Mouse (Mus musculus): Measurements from ENCODE around the gene Lrrc75b. TPM values are rescaled to one million over a fixed set of nuclear protein-coding genes. Genes with fewer than 3 reads are reported as not detected.
"Not testable (repeated sequence)": the region's sequence is repeated elsewhere in the genome, so short reads cannot be mapped to it uniquely, and the experiment has no call there.

The Lrrc75b gene
- polyA plus RNA-seq, 1 experiment, result 8.7 TPM

GRCm38 (mm10) chr10:75568441-75568840, 8.3 kb upstream of the Lrrc75b start:
- no peak for DNase-seq (ENCODE audit: extremely low spot score in 1 of 2, low spot score in 1 of 2)

GRCm38 (mm10) chr10:75568029-75568428, 7.9 kb upstream of the Lrrc75b start:
- no peak for DNase-seq (ENCODE audit: extremely low spot score in 1 of 2, low spot score in 1 of 2)

DNA sequence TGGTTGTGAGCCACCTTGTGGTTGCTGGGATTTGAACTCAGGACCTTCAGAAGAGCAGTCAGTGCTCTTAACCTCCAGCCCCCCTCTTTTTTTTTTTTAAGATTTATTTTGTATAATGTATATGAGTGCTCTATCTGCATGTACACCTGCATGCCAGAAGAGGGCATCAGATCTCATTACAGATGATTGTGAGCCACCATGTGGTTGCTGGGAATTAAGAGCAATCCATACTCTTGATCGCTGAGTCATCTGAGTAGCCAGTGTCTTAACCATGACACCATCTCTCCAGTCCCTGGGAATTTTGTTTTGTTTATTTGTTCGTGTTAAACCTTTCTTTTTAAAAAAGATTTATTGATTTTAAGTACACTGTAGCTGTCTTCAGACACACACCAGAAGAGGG, 6.6 kb upstream of the Lrrc75b start:
- not testable (repeated sequence) for DNase-seq (ENCODE audit: extremely low spot score in 1 of 2, low spot score in 1 of 2)

- no peak for DNase-seq (ENCODE audit: extremely low spot score in 1 of 2, low spot score in 1 of 2)
These were observed 6.2 kb upstream of the Lrrc75b start for GRCm38 (mm10) chr10:75566321-75566720.

- no peak for DNase-seq (ENCODE audit: extremely low spot score in 1 of 2, low spot score in 1 of 2)
These were observed 5.8 kb upstream of the Lrrc75b start for GRCm38 (mm10) chr10:75565906-75566305.

GRCm38 (mm10) chr10:75565436-75565835, 5.3 kb upstream of the Lrrc75b start:
- DNase-seq (ENCODE audit: extremely low spot score in 1 of 2, low spot score in 1 of 2), result no peak

- no peak for DNase-seq (ENCODE audit: extremely low spot score in 1 of 2, low spot score in 1 of 2)
These were observed 4.6 kb upstream of the Lrrc75b start for GRCm38 (mm10) chr10:75564687-75565265.

DNA sequence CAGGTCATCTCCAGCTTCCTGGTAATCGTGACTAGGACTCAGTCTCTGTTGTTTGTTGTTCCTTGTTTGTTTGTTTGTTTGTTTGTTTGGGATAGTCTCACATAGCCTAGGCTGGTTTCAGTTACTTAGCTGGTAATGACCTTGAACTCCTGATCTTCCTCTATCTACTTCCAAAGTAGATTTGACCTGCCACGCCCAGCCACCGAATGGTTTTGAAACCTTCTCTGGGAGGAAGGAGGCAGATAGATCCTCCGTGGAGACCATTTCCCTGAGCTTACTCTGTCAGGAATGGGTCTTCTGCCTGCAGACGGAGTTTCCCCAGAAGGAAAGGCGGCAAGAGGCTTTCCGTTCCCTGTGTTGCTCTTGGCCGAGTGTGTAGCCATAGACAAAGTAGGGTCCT, 2.5 kb upstream of the Lrrc75b start:
- no peak for DNase-seq (ENCODE audit: extremely low spot score in 1 of 2, low spot score in 1 of 2)

DNA sequence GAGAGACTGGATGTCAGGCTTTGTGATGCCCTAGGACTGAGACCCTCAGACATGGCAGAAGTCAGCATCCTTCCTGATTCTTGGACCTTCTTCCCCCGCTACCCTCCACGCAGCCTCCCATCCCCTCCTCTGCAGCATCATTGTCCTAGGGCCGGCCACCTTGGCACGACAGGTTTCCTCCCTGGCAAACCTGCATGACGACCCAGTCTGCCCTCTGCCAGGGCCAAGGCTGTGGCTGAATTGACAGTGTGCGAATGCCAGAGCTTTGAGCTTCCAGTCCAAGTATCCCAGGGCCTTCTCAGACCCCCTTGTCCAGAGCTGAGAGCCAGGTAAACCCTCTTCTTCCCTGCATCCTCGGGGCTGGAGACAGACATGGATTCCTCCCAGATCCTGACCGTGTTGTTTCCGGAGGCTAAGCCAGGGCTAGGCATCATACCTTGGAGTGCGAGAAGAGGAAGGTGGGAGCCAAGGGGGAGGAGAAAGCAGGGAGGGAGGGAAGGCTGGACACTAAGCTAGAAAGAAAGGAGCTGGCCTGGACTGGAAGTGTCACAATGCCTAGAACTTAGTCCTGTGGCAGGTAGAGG, 1.0 kb upstream of the Lrrc75b start, which contains the start of gene Ggt1:
TSS of gene Ggt1 (plus strand) at position 534 of the 584 bp plus-strand sequence.
- no peak for DNase-seq (ENCODE audit: extremely low spot score in 1 of 2, low spot score in 1 of 2)

GRCm38 (mm10) chr10:75560549-75560899, 394 bp upstream of the Lrrc75b start:
- no peak for DNase-seq (ENCODE audit: extremely low spot score in 1 of 2, low spot score in 1 of 2)

DNA sequence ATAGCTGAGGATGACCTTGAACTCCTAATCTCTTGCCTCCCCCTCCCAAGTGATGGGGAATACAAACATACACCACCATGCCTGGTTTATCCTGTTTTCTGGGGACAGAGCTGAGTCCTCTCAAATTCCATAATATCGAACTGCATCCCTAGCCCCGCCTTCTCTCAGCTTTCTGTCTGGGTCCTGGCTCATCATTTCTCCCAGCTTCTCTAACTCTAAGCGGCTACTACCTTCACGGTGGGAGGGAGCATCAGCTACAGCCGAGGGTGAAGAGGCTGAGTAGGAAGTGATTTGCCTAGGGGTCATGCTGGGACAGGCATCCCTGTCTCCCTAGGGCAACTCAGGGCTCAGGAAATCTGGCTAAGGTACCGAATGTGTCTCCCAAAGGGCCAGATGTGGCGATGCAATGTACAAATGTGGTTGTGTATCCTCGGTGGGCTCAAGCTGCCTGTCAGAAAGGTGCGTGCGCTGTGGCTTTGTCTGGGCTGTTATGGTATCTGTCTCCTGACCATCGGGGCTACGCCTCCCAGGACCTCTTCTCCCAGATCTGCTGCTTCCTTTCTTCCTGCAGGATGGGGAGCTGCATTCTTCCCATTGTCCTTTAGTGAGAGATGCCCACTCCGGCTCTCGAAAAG, 972 bp downstream of the Lrrc75b start:
- no peak for DNase-seq (ENCODE audit: extremely low spot score in 1 of 2, low spot score in 1 of 2)

GRCm38 (mm10) chr10:75558515-75558914, 1.6 kb downstream of the Lrrc75b start:
- no peak for DNase-seq (ENCODE audit: extremely low spot score in 1 of 2, low spot score in 1 of 2)

DNA sequence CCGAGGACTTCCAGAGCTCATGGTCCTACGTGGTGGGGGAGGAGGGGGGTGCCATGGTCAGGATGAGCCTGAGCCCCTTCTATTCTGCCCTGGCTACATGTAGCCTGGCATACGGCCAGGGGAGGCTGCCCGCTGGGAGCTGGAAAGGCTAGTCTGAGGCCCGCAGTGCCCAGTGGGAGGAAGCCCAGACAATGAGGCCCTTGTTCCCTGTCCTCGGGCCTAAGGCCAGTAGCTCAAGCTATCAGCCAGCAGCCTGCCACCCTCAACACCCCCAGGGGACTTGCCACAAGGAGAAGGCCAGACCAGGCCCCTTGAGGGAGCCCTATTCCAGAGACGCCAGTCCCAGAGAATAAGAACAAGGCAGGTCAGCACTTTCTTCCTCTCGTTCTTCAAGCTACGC, 4.1 kb downstream of the Lrrc75b start:
- peak; percentile 75 to 77 for DNase-seq (ENCODE audit: extremely low spot score in 1 of 2, low spot score in 1 of 2)

- no peak for DNase-seq (ENCODE audit: extremely low spot score in 1 of 2, low spot score in 1 of 2)
These were observed 4.6 kb downstream of the Lrrc75b start for GRCm38 (mm10) chr10:75555557-75555956.

DNA sequence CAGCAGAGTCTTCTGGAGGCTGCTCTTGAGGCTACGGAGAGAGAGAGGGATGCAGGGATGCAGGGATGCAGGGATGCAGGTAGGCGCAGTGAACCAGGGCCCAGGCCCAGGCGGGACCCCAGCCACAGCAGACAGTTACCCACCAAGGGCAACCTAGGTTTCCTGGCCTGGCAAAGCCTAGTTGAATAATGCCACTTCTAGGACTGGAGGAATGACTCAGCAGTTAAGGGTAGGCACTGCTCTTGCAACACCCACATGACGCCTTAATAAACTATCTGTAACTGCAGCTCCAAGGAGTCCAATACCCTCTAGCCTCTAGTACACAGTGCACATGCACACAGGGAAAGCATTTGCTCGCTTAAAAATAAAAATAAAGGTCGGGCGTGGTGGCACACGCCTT, 6.0 kb downstream of the Lrrc75b start:
- DNase-seq (ENCODE audit: extremely low spot score in 1 of 2, low spot score in 1 of 2), result no peak

DNA sequence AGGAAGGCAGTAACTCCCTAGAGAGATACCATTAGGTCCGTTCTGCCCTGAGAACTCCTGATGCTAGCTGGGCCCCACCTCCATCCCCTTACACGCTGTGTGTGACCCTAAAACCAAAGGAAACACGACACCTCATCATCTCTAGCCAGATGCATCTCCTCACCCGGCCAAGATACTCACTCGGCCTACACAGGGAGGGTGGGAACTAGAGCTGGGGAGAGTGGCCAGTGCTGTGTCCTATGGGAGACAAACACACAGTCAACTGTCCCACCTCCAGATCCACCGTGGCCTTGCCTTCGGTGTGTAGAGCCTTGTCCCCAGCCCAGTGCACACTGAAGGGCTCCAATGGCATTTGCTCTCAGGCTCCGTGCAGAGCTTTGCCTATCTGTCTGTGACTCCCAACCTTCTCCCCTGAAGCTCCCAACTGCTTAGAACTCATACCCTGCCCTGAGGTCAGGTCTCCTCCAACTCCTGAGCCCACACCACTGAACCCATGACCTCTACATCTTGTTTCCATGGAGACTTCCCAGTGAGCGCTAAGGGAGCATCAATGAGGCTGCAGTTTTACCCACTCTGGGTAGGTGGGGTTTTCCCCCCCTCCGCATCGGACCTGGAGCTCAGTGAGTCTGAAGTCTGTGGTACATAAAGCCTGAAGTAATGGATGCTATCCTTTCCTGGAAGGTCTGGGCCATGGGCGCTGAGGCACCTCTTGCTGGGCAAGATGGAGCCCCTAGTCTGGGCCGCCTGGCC, 7.3 kb downstream of the Lrrc75b start:
- no peak for DNase-seq (ENCODE audit: extremely low spot score in 1 of 2, low spot score in 1 of 2)

DNA sequence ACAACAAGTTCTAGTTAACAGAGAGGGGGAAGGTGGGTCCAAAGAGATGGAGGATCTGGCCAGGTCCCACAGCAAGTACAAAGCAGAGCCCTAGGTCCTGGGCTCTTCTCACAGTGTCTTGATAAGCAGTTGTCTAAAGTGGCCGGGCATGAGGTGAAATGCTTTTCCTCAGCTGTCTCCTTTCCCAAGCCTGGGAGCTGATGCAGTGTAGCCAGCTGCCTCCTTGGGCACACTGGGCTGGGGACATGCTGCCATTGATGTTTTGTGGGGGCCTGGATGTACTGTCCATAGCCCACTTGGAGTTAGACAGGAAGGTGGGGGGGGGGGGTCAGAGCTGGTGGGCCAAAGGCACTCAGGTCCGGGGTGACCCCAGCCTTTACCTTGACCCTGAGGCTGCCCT, 8.0 kb downstream of the Lrrc75b start:
- DNase-seq (ENCODE audit: extremely low spot score in 1 of 2, low spot score in 1 of 2), result no peak

DNA sequence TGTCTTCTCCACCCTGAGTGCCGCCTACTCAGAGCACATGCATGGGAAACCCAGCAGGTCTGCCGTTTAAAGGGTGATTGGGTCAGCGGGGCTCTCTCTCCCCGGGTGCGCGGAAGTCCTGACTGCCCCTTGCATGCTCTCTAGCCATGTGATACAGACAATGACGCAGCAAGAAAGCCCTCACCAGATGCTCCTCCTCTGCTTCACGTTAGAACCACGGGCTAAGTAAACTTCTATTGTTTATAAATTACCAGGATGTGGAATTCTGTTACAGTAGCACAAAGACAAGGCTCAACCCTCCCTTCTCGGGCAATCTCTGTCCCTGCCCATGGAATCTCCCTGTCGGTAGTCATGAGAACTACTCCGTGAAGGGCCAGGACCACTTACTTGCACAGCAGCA, 9.0 kb downstream of the Lrrc75b start:
- DNase-seq (ENCODE audit: extremely low spot score in 1 of 2, low spot score in 1 of 2), result no peak

DNA sequence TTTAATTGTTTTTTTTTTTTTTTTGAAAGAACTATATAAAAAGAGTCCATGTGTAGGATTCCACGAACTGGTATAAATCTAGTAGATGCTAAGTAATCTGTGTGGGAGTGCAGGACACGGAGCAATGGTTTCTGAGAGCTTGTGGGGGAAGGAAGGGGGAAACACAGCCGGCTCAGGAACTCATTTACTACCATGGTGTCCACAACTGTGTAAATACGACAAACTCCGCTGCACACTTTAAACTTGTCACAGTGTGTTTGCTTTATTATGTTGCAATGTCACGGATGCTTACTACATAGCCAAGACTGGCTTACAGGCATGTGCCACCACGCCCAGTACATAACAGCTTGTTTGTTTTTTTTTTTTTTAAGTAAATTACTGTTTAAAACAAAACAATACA, 10.2 kb downstream of the Lrrc75b start:
- no peak for DNase-seq (ENCODE audit: extremely low spot score in 1 of 2, low spot score in 1 of 2)

GRCm38 (mm10) chr10:75548486-75548885, 11.6 kb downstream of the Lrrc75b start:
- no peak for DNase-seq (ENCODE audit: extremely low spot score in 1 of 2, low spot score in 1 of 2)

GRCm38 (mm10) chr10:75547901-75548300, 12.2 kb downstream of the Lrrc75b start:
- DNase-seq (ENCODE audit: extremely low spot score in 1 of 2, low spot score in 1 of 2), result no peak

DNA sequence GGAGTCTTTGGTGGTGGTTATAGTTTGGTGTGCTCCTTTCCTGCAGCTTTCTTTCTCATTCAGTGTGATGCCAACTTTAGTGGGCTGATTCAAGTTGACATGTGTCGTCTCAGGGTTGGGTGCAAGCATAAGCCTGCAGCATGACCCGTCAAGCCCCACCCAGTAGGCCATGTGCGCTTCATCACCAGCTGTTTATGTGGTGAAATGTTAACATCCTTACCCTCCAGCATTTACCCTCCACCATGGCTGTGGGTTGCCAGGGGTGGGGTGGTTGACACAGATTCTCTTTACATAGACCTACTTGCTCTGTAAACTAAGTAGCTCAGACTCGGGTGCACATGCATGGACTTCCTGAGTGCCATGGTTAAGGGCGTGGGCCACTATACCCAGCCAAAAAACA, 24.0 kb downstream of the Lrrc75b start:
- DNase-seq (ENCODE audit: extremely low spot score in 1 of 2, low spot score in 1 of 2), result no peak

All from frontal cortex, adult 2 months (tissue).